Mouse (Mus musculus) stomach, postnatal 0 days (tissue): ENCODE data around the gene Ntrk2.

Experiments
- CTCF ChIP-seq: IDR thresholded peaks from 2 replicates; pipeline ENCODE4 v1.5.1; 2016; ENCODE audit warnings: antibody characterized with exemption, low read depth, mild to moderate bottlenecking, moderate library complexity
- EP300 ChIP-seq: optimal IDR thresholded peaks from 2 replicates; pipeline ENCODE3; 2016; ENCODE audit warnings: antibody characterized with exemption

DNA sequence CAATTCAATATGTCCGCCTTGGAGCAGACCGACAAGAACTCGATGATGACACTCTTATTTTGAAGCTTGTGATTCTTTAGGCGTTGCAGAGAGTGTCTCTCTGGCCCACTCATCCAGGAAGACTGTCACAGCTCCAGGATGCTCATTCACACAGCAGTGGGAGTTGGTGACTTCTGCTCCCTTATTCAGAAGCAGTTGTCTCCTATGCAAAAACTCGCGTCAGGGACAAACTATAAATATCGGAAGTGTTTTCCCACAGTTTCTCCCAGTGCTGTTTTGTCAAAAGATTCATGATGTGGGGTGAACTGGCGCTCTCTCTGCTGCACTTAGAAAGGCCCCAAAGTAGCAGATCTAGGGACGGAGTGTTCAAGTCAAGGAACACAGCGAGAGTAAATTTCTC is 59.9 kb downstream of the Ntrk2 start:
- no peak for TF ChIP-seq CTCF
- no peak for TF ChIP-seq EP300
